Mouse (Mus musculus) E14TG2a.4 (cell line): ENCODE data around the gene Krtap10-4.

Experiments used
- CTCF ChIP-seq: conservative IDR thresholded peaks from 2 replicates; pipeline ENCODE4 v1.5.1; 2014; ENCODE audit warnings: low read length
- NANOG ChIP-seq: IDR thresholded peaks from 2 replicates; pipeline ENCODE4 v1.6.1; 2014; ENCODE audit warnings: borderline replicate concordance, low read length, mixed read lengths
- POU5F1 ChIP-seq: IDR thresholded peaks from 2 replicates; pipeline ENCODE4 v1.6.1; 2014; ENCODE audit warnings: low read length, borderline replicate concordance

DNA sequence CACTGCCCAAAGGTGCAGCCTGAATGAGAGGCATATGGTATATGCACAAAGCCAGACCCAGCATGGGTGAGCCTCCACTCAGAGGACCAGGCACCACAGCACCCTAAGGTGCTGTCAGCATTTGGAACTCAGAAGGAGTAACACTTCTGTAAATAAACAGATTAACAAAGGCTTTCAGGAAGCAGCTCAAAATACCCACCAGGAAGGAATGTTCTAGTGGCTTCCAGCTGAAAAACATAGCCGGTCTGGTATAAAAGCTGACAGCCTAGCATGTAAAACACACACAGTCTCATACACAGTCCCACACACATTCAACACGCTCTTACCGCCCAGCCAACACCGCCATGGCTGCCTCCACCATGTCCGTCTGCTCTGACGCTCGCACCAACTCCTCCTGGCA lies 34.8 kb upstream of the Krtap10-4 start, which contains the start of gene Gm3285:
- TF ChIP-seq CTCF: no peak
- no peak for TF ChIP-seq NANOG
- TF ChIP-seq POU5F1: no peak
